Mouse (Mus musculus): ENCODE results near the gene Arl15.

The Arl15 gene

DNA sequence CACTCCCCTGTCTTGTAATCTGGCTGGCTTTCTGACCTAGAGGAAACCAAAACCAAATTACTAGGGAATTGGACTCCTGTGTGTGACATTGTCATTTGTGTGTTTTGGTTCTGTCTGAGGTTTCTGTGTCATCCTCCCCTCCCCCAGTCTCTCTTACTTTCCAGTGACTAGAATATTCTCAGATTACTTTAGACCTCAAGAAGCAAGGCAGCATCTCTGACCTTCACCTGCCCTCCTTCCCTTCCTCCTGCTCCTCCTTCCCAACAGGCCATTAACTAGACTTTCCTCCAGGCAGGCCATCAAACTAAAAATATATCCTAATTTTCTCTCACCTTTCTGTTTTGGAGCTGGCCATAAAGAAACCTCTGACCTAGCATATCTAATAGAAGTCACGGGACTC is 50.9 kb downstream of the Arl15 start:
- DNase-seq = no peak

- DNase-seq = no peak
Observed at GRCm38 (mm10) chr13:113846413-113846812, 52.1 kb downstream of the Arl15 start.

DNA sequence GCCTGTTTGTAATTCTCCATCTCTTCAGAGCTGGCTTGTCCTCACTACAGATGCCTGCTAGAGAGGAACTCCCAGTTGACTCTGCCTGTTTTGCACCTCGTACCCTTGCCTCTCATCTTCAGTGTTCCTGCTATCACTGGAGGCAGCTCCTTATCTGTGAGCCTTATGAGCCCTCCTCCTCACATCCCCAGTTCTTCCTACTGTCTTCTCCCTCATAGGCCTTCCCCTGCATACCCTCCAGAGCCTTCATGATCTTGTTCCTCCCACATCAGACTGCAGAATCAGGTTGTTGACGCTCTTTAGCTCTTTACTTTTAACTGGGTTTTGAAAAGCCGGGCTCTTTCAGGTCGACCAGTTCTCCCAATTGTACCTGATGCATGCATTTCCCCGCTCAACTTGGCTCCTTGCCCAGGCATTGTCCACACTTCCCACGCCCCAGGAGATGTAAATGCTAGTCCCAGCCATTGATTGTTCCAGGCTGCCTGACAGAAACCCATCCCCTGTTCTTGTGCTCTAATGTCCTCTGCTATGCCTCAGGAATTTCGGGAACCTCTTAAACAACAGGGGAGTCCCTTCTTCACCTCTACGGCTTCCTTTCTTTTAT is 56.2 kb downstream of the Arl15 start:
- no peak for DNase-seq

- no peak for DNase-seq
Observed at GRCm38 (mm10) chr13:113851602-113852375, 57.5 kb downstream of the Arl15 start.

- DNase-seq = no peak
Observed at GRCm38 (mm10) chr13:113852376-113852666, 58.0 kb downstream of the Arl15 start.

DNA sequence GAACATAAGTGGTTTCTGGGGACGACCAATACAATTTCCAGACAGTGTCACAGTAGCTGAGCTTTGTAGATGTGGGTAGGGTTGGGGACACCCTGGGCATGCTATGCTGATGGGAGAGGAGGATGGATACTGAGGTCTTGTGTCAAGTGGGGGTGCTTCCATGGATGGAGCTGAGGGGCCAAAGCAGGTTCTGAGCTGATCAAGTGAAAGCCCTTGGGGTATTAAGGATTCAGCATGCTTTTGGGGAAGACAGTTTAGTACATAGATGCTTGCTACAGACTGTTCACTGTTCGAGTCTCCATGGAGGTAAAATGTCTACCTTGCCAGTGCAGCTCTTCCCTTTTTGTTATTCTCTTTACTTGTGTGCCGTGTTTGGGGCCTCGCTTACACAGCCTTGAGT is 59.8 kb downstream of the Arl15 start:
- DNase-seq = no peak

DNA sequence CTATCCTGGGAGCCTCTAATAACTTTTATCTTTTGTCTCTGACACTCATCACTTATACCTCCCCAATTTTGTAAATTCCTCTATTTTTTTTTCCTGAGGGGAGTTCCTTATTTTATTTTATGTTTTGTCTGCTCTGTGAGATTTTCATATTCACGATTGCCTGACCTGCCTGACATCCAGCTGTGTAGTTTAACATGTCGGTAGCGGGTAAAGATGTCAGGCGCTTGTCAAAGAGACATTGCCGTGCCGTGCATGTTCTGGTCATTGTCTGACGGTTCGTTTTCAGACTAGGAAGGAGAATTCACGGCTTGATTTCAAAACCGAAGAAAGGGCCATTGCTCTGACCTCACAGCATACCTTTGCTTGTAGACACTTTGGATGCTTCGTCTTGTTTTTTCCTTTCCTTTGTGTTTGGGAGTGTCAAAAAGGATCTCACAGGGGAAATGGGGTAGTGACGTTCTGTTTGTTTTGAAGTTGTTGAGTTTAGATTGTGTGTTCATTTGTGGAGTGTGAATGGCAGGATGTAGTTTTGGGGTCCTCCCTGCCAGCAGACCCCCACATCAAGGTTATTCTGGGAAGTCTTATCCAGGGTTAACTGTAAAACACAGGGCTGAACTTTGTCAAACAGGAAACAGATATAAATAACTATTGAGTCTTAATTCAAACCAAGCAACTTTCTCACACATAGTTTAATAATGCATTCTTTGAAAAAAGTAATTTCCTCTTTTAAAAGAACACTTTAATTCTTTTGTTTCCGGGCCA is 60.4 kb downstream of the Arl15 start:
- DNase-seq = no peak

DNA sequence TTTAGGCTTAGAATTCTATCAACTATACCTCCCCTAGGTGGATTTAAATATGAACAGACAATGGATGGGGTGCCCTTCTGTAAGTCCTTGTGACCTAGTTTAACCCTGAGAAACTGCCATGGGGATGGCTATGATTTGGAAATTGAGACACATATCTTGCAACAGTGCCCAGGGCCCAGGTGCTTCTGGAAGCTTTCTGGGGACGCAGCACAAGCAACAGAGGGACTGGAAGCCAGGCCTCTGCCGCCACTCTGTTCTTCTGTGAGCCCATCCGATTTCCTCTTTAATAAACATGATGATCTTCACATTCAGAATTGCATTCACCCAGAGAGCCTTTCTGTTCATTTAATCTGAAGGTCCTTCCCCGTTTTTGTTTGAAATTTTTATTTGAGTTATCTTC is 62.6 kb downstream of the Arl15 start:
- DNase-seq = no peak

GRCm38 (mm10) chr13:113858667-113859391 is 64.5 kb downstream of the Arl15 start:
- no peak for DNase-seq

- DNase-seq = no peak
Observed at GRCm38 (mm10) chr13:113859392-113859776, 65.1 kb downstream of the Arl15 start.

- DNase-seq = no peak
Observed at GRCm38 (mm10) chr13:113860816-113861215, 66.5 kb downstream of the Arl15 start.

- no peak for DNase-seq
Observed at GRCm38 (mm10) chr13:113861231-113861630, 66.9 kb downstream of the Arl15 start.

- no peak for DNase-seq
Observed at GRCm38 (mm10) chr13:113862951-113863350, 68.6 kb downstream of the Arl15 start.

DNA sequence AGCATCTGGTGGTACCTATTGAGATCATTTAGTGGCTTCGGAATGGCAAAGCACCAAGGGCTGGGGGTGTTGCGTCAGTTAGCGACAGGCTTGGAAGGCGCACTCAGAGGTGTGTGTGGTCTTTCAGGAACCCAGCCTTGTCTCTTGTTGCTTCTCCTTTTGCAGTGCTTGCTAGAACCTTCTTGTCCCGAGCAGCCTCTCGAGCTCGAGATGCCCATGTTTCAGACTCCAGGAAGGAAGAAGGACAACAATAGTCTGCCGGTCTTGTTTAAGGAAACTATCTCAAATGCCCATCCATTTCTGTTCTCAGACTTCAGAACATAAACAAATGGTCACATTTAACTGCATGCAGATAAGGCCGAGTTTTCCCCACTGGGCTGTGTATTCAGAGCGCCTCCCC is 69.4 kb downstream of the Arl15 start:
- no peak for DNase-seq

- no peak for DNase-seq
Observed at GRCm38 (mm10) chr13:113864278-113864677, 70.0 kb downstream of the Arl15 start.

DNA sequence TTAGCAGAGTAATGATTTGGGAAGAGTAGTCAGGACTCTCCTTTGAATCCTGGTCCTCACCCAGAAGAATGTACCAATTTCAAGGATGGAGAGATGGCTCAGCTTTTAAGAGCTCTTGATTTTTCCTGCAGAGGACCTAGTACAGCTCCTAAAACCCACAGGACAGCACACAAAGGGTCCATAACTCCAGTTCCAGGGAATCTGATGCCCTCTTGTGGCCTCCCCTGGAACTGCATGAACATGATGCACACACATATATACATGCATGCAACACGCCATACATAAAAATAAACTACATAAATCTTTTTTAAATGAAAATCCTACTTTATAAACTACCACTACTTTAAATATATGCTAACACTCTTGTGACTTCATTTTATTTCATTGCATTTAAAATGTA is 70.6 kb downstream of the Arl15 start:
- peak; percentile 61 for DNase-seq

DNA sequence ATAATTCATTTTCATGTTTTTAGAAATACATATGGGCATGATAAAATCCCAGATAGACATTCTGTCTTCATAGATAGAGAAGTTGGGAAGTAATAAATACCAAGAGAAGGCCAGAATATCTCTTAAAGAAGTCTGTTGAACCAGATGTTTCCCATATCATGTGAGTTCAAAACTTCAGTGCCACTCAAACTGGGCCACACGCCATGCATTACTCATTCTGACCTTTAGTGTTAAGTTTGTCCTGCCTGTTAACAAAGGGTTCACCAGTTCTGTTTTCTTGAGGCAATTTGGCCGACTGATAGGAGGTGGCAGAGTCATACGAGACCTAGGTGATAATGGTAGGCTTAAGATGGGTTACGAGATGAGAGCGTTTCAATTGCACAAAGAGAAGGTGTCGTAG is 71.1 kb downstream of the Arl15 start:
- no peak for DNase-seq

GRCm38 (mm10) chr13:113865806-113866205 is 71.5 kb downstream of the Arl15 start:
- peak; percentile 62 for DNase-seq

DNA sequence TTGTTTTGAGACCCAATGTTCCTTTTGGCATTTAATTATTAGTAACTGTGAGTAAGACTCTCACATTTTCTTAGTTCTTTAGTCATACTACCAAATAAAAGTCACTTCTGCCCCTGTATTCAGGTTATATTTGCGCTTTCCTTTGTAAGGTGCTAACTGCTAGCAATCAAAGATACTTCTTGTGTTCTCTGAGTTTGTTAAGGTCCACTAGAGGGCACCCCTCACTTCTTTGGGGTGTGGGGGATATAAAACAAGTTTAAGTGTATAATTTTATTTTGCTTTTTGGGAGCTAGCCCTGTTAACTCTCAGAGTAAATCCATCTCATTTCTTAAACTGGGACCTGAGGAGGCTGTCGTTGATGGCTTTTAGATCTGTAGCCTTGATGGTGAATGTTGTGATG is 73.4 kb downstream of the Arl15 start:
- no peak for DNase-seq

- peak; percentile 68 for DNase-seq
Observed at GRCm38 (mm10) chr13:113869212-113870205, 75.2 kb downstream of the Arl15 start.

DNA sequence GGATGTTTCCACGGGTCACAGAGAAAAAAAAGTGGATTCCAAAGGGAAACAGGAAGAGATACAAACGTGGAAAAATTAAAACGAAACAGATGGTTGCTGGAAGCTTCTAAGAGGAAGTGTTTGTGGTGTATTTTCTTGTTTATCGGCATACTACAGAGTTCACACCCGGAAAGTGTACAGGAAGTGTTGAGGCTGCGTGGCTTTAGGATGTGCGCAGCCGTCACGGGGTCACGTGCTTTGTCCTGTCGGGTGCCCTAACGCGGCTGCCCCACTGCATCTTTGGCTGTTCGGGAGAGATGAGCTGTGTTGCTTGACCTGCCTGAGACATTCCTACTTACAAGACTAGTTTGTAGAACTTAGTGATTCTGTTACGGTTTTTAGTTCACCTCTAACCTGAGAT is 76.1 kb downstream of the Arl15 start:
- peak; percentile 49 for DNase-seq

DNA sequence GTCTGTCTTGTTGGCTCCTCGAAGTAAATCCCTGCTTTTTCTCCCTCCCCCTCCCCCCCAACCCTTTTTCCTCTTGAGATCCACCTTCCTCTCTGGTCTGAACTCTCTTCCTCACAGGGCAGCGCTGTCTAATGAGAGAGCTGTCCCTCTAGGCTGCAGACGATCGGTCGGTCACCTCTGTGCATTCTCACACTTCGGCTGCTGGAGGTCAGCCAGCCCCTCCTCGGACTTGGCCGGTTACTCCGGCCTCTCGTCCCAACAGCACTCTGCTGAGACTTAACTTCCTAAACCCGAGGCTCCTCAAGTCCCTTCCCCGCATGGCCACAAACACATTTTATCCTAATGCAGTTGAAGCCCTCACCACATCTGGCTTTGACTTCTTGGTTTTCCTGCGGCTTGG is 77.5 kb downstream of the Arl15 start:
- no peak for DNase-seq

Measured in thymus, postnatal 25 days (tissue).